Mouse (Mus musculus): ENCODE data around the gene Hoxc8.

The Hoxc8 gene

DNA sequence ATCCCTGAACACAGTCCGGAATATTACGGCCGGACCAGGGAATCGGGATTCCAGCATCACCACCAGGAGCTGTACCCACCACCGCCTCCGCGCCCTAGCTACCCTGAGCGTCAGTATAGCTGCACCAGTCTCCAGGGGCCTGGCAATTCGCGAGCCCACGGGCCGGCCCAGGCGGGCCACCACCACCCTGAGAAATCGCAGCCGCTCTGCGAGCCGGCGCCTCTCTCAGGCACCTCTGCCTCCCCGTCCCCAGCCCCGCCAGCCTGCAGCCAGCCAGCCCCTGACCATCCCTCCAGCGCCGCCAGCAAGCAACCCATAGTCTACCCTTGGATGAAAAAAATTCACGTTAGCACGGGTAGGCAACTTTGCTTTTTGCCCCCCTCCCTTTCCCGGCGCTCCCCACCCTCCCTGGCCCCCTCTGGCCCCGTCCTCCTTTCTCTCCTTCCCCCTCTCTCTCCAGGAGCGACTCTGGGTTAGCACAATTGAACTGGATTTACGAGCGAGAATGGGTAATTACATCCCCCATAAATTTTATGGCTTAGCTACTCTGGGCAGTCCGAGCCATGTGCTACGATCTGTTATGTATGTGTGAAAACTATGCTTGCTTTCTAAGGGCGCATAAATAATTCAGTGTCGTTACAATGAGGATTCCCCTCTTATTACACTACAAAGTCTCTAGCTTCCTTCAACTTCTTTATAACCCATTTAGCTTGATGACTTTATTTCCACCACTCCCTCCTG lies 44.6 kb downstream of the Hoxc8 start:
- DNase-seq = no peak

DNA sequence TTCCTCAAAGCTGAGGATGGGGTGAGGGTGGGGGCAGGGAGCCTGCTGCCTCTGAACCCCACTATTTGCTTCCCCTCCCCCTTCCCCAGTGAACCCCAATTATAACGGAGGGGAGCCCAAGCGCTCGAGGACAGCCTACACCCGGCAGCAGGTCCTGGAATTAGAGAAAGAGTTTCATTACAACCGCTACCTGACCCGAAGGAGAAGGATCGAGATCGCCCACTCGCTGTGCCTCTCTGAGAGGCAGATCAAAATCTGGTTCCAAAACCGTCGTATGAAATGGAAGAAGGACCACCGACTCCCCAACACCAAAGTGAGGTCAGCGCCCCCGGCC lies 45.1 kb downstream of the Hoxc8 start:
- DNase-seq = no peak

DNA sequence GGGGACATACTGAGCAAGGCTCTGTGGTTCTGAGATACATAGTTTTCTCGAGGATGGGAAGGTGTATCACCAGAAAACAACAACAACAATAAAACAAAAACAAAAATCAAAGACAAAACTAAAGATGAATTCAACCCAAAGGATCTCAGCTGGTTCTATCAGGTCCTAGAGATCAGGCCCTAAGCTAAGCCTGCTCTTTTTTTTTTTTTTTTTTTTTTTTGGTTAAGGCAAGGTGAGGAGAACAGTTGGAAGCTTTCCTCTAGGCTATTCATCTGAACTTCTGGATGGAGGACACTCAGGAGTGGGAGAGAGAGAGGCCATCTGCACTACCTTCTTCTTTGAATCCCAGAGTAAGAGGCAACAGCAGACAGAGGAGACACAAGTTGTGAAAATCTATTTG lies 47.2 kb downstream of the Hoxc8 start:
- DNase-seq = no peak

DNA sequence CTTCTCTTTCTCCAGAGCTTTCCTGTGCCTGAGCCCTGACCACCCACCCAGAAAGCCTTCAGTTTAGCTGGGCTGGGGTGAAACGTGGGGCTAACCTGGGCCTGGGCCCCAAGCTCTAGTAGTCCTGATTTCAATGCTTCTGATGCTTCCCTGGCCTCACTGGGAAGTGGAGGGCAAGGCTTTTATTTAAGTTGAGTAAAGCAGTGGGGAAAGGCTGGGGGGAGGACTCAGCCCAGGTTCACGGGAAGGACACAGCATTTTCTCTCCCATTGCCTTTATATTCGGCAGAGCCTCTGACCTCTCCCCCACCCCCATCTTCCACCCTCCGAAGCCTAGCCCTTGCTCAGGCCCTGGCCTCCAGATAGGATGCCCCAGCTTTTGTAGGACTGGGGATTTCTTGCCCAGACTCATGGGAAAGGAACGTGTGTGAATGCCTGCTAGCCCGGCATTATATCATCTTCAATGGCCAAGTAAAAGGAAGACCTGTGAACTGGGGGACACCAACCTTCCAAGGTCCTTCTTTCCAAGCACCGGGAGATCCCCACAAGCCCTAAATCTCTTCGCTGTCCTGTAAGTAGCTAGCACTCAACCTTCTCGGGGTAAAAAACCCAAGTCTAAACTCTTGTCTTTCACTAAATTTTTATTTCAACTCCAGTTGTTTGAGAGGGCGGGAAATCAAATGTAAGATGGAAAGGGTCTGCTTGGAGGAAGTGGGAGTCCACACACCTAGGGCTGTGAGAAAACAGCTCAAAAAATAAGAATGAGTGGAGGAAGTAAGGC lies 48.5 kb downstream of the Hoxc8 start:
- no peak for DNase-seq

DNA sequence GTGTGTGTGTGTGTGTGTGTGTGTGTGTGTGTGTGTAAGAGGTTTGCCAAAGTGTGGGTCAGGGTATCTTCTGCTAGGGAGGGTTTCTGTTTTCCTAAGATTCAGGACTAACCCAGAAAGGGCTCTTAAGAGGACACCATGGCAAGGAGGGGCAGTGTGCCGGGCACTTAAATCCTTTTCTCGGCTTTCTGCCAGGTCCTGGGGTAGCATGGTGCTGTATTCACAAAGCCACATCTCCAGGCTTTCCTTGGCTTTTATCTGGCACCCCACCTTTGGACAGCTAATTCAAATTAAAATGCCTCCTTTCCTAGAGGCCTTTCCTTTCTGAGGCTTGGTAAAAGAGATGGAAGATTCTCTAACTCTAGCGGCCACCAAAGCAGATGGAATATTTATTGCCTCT lies 49.2 kb downstream of the Hoxc8 start:
- DNase-seq = no peak

DNA sequence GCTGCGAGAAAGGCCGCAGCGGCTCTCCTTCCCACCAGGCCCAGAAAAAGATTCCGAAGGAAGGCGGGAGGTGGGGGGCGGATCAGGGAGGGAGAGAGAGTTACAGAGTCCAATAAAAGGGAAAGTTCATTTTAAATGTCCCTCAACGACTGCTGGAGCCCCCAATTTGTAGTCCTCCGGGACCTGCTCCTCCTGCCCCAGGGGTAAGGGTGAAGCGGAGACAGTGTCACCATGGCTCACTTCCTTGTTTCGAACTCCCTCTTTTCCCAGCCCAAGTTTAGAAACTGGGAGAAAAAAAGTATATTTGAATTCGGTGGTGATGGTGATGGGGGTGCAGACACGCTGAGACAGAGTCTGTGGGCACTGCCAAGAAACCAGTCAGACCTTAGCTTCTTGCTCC lies 50.2 kb downstream of the Hoxc8 start:
- no peak for DNase-seq

DNA sequence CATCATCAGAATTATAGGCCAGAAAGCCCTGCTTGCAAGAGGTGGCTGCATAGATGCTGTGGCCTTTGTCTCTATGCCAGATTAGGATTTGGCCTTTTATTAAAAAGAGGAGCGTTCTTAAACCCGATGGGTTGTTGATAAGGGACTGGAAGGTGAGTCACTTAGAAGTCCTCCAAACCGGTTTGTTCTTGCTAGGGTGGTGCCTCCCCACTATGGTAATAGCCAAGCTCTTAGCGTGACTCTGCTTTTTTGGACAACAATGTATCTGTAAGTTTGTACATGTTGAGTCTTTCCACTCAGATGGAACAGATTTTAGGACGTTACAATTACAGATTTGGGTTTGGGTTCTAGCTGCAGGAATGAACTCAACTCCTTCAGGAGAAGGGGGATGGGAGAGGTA lies 51.2 kb downstream of the Hoxc8 start:
- DNase-seq = no peak

DNA sequence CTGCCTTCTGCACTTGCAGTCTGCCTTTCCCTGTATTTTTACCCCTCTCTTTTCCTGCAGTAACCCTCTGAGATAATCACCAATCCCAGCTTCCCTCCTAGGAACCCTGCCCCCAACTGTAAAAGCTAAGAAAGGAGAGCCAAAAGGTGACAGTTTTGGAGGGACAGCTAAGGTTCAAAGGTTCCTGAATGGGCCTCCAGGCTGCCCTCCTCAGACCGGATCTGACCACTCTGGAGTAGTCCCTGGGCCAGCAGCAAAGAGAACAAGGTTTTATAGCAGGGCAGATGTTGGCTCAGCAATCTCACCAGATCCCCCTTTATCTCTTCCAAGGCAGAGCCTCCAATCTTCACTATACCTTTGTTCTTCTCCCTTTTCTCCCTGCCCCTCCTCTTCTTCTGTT lies 51.8 kb downstream of the Hoxc8 start:
- no peak for DNase-seq

Data from thymus, postnatal 4 days (tissue).